Mouse (Mus musculus): ENCODE data around the gene Pdap1. TPM values are rescaled to one million over a fixed set of nuclear protein-coding genes. Genes with fewer than 3 reads are reported as not detected.
"Not testable (repeated sequence)": the region's sequence is repeated elsewhere in the genome, so short reads cannot be mapped to it uniquely, and the experiment has no call there.

Pdap1 gene
- polyA plus RNA-seq (2017; shearing (Covaris generic)) = 10 to 100 TPM; 31.1 to 50.9 TPM

DNA sequence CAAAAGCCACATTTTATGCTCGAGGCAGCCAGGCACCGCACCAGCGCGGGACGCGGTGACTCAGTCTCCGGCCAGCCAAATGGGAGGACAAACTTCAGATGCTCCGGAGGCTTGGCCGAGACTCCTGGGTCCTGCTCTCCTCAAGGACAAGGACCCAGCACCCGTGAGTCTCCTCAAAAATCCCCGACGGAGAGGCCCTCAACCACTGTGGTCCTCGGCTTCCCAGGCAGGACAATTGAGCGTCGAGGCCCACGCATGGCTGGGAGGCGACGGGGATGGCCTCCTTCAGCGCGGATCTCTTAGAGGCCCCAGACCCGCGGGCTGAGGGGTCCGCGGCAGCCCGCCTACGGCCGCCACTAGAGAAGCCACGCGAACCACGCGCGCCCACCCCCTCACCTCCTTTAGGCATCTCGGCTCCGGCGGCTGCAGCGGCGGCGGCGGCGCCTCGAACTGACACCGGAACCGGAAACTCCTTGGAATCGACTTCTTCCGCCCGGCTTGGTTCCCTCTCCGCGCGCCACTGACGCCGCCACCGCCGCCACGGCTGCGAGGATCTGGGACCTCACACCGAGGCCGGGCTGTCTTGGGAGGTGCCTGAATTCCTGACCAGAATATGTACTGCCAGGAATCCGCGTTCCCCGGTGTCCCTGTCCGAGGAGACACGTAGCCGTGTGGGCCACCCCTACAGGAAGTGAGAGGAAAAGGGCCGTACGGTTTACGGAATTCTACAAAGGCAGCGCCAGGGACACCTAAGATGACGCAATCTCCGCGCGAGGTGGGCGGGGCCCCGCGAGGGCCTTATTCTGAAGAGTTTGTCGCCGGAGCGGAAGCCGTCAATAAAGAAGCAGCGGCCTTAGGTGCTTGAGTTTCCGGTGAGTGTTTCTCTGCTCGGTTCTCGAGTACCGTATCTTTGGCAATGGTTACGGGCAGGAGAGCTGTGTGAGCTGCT, at the start of gene Pdap1, which contains the start of gene Bud31:
Gene Pdap1 (minus strand): TSS at position 668 of the 949 bp plus-strand sequence.
Gene Bud31 (plus strand): TSS at position 792 of the 949 bp plus-strand sequence.
- peak; percentile 89 for ATAC-seq

DNA sequence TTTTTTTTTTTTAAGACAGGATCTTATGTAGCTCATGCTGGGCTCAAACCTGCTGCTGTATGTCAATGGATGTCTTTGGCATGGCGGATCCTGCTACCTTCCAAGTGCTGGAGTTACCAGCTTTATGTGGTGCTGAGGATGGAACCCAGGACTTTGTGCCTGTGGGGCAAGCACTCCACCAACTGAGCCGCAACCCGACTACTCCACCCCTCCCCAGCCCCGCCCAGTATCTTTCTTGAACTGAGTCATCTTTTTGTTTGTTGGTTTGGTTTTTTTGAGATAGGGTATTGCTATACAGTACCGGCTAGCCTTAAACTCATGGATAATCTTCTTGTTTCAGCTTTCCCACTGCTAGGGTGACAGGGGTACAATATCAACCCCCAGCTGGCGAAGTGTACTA, 49.4 kb upstream of the Pdap1 start:
- ATAC-seq = no peak

DNA sequence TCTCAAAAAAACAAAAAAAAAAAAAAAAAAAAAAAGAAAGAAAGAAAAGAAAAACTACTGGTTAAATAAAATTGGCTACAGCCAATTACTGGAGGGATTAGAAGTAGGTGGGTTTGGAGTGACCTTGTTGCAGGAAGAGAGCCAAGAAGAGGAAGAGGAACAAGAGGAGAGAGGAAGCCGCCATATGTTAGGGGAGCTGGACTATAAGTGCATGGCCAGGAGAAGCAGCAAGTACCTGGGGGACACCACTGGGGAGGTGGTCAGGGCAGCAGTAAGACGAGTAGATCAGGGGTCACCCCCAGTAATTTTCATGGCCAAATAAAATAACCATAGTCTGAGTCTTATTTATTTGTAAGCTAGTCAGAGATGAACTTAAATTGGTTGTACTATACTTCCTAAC, 45.2 kb upstream of the Pdap1 start:
- ATAC-seq = no peak

DNA sequence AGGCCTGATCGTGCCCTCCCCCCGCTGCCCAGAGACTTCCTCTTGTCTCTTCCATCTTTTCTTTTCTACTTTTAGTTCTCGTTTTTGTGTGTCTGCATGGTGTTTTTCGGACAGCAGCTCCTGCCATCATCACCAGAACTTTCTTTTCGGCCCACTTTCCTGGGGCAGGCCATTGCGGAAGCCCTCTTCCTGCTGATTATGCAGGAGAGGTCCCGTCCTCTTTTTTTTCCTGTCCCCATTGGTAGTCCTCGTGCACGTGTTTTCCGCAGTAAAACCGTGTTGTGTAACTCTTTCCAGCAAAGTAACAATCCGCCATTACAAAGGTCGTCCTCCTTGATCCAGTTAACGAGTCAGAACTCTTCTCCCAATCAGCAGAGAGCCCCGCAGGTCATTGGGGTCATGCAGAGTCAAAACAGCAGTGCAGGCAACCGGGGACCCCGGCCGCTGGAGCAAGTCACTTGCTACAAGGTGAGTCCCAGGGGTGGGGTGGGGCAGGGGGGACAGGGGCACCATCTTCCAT, 38.5 kb upstream of the Pdap1 start:
- ATAC-seq = no peak

DNA sequence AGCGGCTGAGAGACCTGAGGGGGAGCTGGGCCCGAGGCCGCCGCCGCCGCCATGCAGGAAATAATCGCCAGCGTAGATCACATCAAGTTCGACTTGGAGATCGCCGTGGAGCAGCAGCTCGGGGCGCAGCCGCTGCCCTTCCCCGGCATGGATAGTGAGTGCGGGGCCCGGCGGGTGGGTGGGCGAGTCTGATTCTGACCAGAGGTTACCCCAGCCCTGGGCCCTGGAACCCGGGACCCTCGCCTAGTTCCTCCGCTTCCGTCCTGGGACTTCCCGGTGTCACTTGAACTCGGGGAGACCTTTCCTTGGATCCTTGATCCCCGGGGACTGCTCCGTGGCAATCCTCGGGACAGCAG, 27.2 kb upstream of the Pdap1 start:
- ATAC-seq = no peak

DNA sequence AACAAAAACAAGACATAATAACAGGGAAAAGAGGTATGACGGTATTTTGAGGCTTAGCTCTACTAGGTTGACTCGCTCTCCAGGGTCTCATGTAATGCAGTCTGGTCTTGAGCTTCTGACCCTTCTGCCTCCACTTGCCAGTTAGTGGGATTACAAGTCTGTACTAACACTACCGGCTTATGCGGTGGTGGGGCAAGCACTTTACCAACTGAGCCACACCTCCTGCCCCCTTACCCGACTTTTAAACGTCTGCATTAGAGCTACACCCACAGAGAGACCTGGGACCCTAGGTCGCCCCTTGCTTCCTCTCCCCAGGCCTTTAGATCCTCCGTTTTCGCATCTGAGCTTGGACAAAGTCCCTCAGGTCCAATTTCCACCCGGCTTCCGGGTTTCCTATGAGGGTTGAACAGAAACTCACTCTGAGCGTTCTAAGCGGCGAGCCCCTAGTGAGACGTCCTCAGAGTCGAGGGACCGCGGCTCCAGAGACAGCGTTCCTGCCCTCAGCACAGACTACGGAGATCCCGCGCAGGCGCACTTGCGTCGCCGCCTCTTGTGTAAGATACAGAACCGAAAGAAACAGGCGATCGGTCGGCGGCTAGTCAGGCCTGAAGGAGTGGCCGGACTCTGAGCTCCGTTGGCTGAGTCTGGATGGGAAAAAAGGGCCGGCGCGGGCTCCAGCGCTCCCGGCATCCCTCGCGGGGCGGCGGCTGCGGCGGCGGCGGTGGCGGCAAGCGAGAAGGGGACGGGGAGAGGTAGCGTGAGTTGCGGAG, 26.7 kb upstream of the Pdap1 start, which contains the start of the genes Ptcd1 and Cpsf4:
Gene Ptcd1 (minus strand): TSS at position 573 of the 770 bp plus-strand sequence.
Gene Cpsf4 (plus strand): TSS at position 678 of the 770 bp plus-strand sequence.
- peak; percentile 95 for ATAC-seq

DNA sequence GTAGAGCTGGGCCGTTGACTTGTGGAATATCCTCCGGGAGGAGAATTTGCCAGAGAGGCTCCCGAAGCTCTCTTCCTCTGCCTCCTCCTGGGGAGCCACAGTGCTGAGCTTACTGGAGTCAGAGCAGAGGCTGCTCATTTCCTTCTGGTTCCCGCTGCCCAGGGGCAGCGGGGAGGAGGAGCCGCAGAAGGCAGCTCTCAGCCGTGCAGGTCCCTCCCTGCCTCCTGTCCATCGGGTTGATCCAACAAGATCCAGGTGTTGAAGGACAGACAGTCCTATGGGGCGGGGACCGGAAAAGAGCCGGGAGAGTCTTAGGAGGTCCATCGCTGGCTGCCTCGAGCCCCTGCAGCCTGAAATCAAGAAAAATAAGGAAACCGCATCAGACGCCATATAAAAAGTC, 25.1 kb upstream of the Pdap1 start:
- no peak for ATAC-seq

DNA sequence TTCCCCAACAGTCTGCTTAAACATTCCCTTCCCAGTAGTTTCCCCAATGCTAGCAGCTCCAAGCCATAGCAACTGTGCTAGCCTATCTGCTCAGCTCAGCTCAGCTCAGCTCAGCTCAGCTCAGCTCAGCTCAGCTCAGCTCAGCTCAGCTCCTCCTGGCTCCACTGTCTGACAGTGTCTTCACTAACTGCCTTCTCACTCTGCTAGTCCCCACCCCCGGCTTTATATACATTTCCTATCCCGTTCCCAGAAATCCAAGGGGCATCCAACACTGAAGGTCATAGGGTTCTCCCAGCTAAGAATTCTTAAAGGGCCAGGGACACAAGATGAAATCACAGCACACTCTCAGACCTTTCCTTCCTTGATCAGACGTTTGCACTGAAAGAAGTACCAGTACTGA, 24.7 kb upstream of the Pdap1 start:
- no peak for ATAC-seq

DNA sequence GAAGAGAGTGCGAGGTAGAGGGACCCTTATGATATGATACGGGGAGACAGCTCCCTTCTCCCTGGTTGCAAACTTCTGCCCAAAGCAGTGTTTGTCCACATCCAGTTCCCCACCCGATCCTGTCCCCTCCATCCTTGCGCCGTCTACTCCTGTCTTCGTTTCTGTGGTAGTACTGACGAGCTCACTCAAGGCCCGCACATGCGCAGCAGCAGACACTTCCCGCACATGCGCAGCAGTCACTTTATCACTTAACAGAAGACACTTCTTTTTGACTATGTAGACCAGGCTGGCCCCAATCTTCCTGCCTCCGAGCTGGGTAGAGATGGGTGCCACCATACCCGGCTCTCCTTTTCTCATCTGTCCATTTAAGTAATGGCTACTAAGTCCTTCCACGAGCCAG, 21.3 kb upstream of the Pdap1 start:
- no peak for ATAC-seq

DNA sequence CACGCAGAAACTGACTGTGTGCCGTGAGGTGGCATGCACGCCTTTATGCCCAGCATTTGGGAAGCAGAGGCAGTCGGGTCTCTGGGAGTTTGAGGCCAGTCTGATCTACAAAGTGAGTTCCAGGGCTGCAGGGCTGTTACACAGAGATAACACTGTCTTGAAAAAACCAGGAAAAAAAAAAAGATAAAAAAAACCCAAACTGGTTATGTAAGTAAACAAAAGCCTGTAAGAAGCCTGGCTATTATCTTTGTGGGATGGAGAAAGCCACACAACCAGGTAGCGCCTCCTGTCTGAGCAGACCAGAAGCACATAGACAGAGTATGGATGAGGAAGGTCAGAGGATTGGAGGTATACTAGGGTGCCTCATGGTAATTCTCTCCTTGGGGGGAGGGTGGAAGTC, 12.7 kb upstream of the Pdap1 start:
- ATAC-seq = no peak

DNA sequence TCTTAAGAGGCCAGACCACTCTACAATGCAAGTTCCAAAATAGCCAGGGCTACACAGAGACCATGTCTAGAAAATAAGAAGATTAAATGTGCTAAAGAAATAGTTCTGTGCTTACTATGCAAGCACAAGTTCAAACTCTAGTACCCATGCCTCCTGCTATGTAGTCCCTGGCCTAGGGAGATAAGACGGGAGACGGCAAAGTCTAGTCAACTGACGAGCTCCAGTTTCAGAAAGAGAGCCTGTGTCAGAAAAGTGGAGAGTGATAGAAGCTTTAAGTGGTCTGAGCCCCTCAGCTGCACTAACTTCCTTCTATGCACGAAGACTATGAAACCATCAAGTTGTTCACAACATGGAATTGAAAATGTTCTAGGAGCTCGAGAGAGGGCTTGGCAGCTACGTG, 9.3 kb upstream of the Pdap1 start:
- ATAC-seq = no peak

DNA sequence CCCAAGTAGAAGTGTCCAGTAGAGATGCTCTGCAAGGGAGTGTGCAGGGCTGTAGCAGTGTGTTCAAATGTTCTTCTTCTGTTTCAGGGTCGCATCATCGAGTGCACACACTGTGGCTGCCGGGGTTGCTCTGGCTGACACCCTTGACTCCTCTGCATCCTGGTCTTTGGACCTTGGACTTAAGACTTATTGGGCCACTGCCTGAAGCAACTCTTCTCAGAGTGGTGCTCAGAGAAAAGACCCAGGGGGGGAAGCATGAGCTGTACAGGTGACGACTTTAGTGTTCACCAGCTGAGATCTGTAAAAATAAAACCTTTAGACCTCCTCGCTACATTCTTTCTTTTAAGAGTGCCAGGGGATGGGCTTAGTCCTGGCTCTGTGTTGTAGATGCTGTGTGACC, 7.7 kb upstream of the Pdap1 start:
- no peak for ATAC-seq

DNA sequence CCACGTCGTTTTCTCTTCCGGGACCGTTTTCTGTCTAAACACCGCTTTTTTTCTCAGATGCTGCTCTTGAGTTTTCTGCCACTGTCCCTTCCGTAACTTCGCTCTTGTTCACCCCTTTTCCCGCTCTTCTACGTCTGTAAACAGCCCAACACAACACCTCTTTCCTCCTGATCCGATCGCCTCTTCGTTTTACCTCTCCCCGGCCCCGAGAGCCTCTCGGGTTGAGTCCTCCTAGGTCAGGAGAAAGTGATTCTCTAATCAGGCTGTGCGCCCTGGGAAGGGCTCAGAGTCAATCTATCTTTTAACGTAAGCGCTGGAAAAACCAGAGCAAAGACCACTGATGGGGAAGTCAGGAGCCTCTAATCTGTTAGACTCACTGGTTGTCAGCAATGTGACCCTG, 573 bp upstream of the Pdap1 start:
- ATAC-seq = peak; percentile 2

DNA sequence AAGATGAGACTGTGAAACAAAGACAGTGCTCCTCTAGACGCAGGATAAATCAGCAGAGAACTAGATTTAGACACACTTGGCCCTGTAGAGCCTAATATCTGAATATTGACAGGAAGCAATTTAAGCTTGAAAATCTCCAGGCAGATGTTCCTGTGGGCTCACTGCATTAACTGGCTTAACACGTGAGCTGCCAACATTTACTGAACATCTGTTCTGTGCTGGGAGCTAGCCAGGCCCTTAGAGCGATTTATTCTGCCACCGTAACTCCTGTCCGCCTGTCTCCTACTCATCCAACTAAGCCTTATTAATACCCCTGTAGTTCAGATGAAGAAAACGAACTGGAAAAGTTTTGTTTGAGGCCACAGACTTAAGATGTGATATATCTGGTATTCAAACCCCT, 1.2 kb downstream of the Pdap1 start:
- no peak for ATAC-seq

DNA sequence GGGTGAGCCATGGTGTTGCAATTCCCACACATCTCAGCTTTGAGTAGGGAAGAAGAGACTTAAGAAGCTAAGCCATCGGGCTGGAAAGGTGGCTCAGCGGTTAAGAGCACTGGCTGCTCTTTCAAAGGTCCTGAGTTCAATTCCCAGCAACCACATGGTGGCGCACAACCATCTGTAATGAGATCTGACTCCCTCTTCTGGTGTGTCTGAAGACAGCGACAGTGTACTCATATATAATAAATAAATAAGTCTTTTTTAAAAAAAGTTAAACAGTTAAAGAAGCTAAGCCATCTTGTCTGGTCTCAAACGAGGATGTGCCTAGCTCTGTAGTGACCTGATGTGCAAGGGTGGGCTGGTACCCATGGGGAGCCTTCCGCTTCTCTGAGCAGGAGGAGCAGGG, 6.8 kb downstream of the Pdap1 start:
- ATAC-seq = not testable (repeated sequence)

DNA sequence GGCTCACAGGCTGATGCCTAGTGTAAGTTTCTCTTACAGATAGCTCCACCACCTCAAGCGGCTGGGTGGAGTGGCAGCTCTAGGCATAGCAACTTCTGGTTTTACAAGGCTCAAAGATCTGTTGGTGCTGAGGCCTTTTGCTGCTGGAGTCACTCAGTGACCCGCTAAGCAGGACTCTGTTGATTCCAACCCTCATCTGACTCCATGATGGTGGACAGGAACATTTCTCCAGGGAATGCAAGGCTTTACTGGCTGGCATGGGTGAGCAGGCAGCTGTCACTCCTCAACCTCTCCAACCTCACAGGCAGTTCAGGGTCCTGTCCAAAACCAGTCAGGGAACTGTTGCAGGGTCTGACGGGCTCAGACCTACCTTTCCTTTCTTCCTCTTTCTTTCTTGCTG, 9.0 kb downstream of the Pdap1 start:
- ATAC-seq = no peak

DNA sequence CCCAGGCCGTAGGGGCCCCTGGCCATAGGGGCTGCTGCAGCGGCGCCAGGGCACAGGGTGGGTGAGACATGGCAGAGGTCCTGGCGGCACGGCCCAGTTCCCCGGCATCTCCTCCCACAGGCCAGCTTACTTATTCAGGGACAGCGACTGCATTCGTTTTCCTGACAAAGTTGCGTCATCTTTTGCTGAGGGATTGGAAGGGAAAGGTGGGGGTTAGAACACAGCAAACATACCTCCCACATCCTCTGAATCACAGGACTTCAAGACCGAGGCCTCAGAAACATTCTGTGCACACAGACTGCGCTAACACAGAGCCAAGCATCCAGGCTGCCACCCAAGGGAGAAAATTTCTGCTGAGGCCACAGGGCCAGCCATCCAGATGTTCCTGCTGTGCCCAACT, 9.8 kb downstream of the Pdap1 start:
- ATAC-seq = no peak

DNA sequence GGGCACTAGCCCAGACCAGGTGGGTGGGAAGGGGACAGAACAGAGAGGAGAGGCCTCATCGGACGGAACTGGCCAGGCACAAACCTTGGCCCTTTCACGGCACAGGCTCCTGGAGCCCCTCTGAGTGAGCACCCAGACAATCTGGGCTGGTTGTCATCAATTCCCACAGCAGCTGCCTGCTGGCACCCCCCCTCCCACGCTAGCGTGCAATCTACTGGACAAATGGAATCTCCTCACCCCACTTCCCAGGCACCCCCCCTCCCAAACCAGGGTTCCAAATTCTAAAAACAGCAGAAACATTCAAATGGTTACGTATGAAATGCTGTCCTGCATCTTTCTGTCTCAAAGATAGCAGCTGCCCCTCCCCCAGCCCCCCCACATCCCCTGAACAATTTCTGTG, 10.3 kb downstream of the Pdap1 start:
- not testable (repeated sequence) for ATAC-seq

DNA sequence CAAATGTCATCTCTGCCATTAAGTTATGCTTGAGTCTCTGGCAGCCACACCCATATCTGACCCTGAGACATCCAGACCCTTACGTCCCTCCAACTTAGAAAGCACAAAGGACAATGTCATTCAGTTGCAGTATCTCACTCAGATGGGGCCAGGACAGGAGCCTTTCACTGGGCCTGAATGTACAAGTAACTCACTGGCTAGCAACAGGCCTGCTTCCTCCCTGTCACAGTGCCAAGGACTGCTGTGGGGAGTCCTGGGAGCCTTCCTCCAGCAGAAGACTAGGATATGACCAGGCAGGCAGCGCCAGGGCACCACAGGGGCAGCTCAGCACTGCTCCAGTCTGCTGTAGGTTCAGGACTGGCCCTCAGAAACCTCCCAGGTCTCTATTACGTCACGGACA, 10.9 kb downstream of the Pdap1 start:
- ATAC-seq = no peak

DNA sequence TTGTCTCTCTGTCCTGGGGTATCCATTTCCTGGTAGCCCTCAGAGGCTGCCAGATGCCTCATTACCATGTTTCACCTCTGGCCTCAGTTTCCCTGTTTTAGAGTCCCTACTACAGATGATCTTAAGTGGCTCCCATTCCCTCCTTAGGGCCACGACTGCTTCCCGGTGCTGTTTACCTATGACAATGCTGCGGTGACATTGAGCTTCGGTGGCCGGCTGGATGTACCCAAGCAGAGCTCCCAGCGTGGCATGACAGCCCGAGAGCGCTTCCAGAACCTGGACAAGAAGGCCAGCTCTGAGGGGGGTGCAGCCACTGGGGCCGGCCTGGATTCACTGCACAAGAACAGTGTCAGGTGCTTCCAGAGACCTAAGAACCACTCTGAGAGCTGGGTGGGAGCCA, 13.5 kb downstream of the Pdap1 start:
- ATAC-seq = no peak

DNA sequence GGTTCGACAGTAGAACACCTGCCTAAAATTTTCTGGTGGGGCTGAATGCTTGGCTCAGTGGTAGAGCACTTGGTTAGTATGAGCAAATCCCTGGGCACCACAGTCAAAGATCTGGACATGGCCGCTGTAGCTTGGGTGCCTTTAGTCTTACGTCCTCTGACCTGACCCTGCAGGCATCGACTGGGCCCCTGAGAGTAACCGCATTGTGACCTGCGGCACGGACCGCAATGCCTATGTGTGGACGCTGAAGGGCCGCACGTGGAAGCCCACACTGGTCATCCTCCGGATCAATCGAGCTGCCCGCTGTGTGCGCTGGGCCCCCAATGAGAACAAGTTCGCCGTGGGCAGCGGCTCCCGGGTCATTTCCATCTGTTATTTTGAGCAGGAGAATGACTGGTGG, 16.6 kb downstream of the Pdap1 start:
- no peak for ATAC-seq

DNA sequence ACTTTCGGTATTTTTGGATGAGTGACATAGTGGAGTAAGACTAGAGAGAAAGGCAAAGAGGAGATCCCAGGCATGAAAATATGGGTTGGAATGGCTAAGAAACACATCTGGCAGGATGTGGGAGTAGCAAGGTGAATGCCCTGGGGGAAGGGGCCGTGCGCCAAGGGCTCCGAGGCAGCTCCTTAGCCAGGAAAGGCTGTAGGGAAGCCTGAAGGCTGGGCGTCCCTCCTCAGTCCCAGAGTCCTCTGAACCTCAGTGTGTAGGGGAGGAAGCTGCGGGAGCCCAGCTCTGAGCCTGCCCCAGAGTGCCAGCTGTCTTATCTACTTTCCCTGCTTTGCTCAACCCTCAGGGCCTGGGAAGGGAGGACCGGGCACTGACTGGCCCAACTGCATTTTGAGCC, 19.1 kb downstream of the Pdap1 start:
- no peak for ATAC-seq

DNA sequence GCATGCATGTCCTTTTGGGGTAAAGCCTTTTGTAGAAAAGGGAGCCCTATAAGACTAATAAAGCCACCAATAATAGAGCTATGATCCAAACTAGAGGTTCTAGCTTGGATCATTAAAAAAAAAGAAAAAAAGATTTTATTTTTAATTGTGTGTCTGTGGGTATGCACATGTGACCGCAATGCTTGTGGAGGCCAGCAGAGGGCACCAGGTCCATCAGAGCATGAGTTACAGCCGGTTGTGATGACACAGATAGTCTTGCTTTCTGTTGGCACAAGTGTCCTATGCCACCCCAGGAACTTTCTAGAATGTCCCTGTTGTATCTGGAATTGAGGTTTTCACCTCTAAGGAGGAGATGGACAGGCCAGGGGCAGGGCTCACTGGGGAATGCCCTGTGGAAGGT, 20.7 kb downstream of the Pdap1 start:
- ATAC-seq = no peak

Data from CD4-positive, CD25-positive, alpha-beta regulatory T cell, adult 4 months (primary cell).